13 mouse cellular contexts compared by ENCODE assay signal in genomic region chr6:52169499-52170165, GRCm38 (mm10). TPM values are rescaled to one million over a fixed set of nuclear protein-coding genes. Genes with fewer than 3 reads are reported as not detected.
DNase-seq lines count a peak whose midpoint lies in the region; ATAC-seq and TF ChIP-seq lines count a peak whose summit lies in the region.
"Had no signal": no experiment of that assay in that cellular context is flagged by ENCODE, and none has a peak within 500 bp of the region (broad histone marks: within the 10 kb centered on the region; RNA-seq: fewer than 3 reads in every experiment).

No protein-coding gene starts in this region.

- TF ChIP-seq POLR2A in lung, adult 2 months (IDR thresholded peaks at IDR 0.05; ENCODE audit: borderline replicate concordance, extremely low read depth, low read depth, low read length): no peak

- peaks cover 10% of the 10 kb centered on the region for H3K4me1 ChIP-seq in lung, adult 2 months (ENCODE audit: control insufficient read depth, insufficient read depth, low read length)
- H3K4me1 ChIP-seq in hindbrain, embryonic 11.5 days (replicated peaks; ENCODE audit: control insufficient read depth, insufficient read depth, low read length): peaks cover 8% of the 10 kb centered on the region; the same call in 1 of the 2 replicates
- H3K4me1 ChIP-seq in limb, embryonic 12.5 days (replicated peaks): peaks cover 71% of the 10 kb centered on the region
- peaks cover 28% of the 10 kb centered on the region for H3K4me1 ChIP-seq in stomach, embryonic 16.5 days (ENCODE audit: control insufficient read depth, insufficient read depth, low read length)

- TF ChIP-seq CTCF in lung, adult 2 months (IDR thresholded peaks at IDR 0.05; ENCODE audit: insufficient read depth, low read length): no peak

- peaks cover 45% of the 10 kb centered on the region for H3K27me3 ChIP-seq in hindbrain, embryonic 11.5 days (ENCODE audit: control insufficient read depth, insufficient read depth, low read length)
- peaks cover 69% of the 10 kb centered on the region for H3K27me3 ChIP-seq in limb, embryonic 12.5 days
- no peaks in the 10 kb centered on the region for H3K27me3 ChIP-seq in stomach, embryonic 16.5 days (ENCODE audit: control insufficient read depth, insufficient read depth, low read length)

- no peak for ATAC-seq in hindbrain, embryonic 11.5 days (ENCODE audit: low FRiP score)
- no peak for ATAC-seq in limb, embryonic 12.5 days (ENCODE audit: insufficient number of reproducible peaks, insufficient read depth, low FRiP score, low TSS enrichment, low read depth)
- no peak for ATAC-seq in stomach, embryonic 16.5 days (ENCODE audit: insufficient read depth, low FRiP score)
- ATAC-seq: midbrain, embryonic 15.5 days had no signal

- no peaks in the 10 kb centered on the region for H3K36me3 ChIP-seq in hindbrain, embryonic 11.5 days (ENCODE audit: control insufficient read depth, insufficient read depth, low read length)
- H3K36me3 ChIP-seq in limb, embryonic 12.5 days: peaks cover 14% of the 10 kb centered on the region; the same call in 1 of the 2 replicates
- H3K36me3 ChIP-seq in stomach, embryonic 16.5 days (ENCODE audit: control insufficient read depth, insufficient read depth, low read length): no peaks in the 10 kb centered on the region
- H3K36me3 ChIP-seq: midbrain, embryonic 15.5 days had no signal

- H3K4me3 ChIP-seq in lung, adult 2 months (replicated peaks; ENCODE audit: extremely low read depth, low read depth, low read length): peak overlapping the region; percentile 3
- H3K4me3 ChIP-seq in hindbrain, embryonic 11.5 days (ENCODE audit: low read depth, low read length): peak overlapping the region; percentile 76
- H3K4me3 ChIP-seq in limb, embryonic 12.5 days (replicated peaks): no peak overlapping the region
- peak overlapping the region; percentile 29 for H3K4me3 ChIP-seq in stomach, embryonic 16.5 days (replicated peaks; ENCODE audit: low read length)
- H3K4me3 ChIP-seq: midbrain, embryonic 15.5 days had no signal

- H3K9me3 ChIP-seq in hindbrain, embryonic 11.5 days (ENCODE audit: control insufficient read depth, low read length): no peaks in the 10 kb centered on the region
- no peaks in the 10 kb centered on the region for H3K9me3 ChIP-seq in limb, embryonic 12.5 days
- no peaks in the 10 kb centered on the region for H3K9me3 ChIP-seq in stomach, embryonic 16.5 days (replicated peaks; ENCODE audit: control insufficient read depth, low read length)
- H3K9me3 ChIP-seq: midbrain, embryonic 15.5 days had no signal

- H3K27ac ChIP-seq in hindbrain, embryonic 11.5 days (ENCODE audit: low read depth, low read length): peak overlapping the region; percentile 100
- peak overlapping the region; percentile 60; the same call in 1 of the 2 replicates for H3K27ac ChIP-seq in limb, embryonic 12.5 days
- H3K27ac ChIP-seq in stomach, embryonic 16.5 days (ENCODE audit: low read length): peak overlapping the region; percentile 99
- H3K27ac ChIP-seq: midbrain, embryonic 15.5 days had no signal

- 33% methylated on average over 16 of the region's 16 CpGs for WGBS in lung, adult 2 months
- WGBS in hindbrain, embryonic 11.5 days: 7% methylated on average over 16 of the region's 16 CpGs
- 40% methylated on average over 16 of the region's 16 CpGs for WGBS in limb, embryonic 12.5 days
- WGBS in stomach, embryonic 16.5 days: 23% methylated on average over 16 of the region's 16 CpGs

- H3K9ac ChIP-seq in hindbrain, embryonic 11.5 days (ENCODE audit: low read depth, low read length): peak overlapping the region; percentile 68
- no peak overlapping the region for H3K9ac ChIP-seq in limb, embryonic 12.5 days (replicated peaks)
- peak overlapping the region; percentile 81 for H3K9ac ChIP-seq in stomach, embryonic 16.5 days (ENCODE audit: low read length)
- H3K9ac ChIP-seq: midbrain, embryonic 15.5 days had no signal

- intact Hi-C loops in left cerebral cortex, postnatal 25 days (cut with DNase I): no loop called here

- peak overlapping the region; percentile 88 for H3K4me2 ChIP-seq in hindbrain, embryonic 11.5 days (replicated peaks; ENCODE audit: low read depth, low read length)
- H3K4me2 ChIP-seq in limb, embryonic 12.5 days: 0 out of 2 replicates have a peak overlapping the region, but pooled peaks have one; percentile 28
- H3K4me2 ChIP-seq in stomach, embryonic 16.5 days (ENCODE audit: low read depth, low read length): peak overlapping the region; percentile 65
- H3K4me2 ChIP-seq: midbrain, embryonic 15.5 days had no signal

- DNase-seq in lung, adult 2 months: no peak
- no peak for DNase-seq in lung, postnatal 25 days (ENCODE audit: low spot score)
- DNase-seq in hindbrain, embryonic 11.5 days (ENCODE audit: low spot score): no peak
- DNase-seq in cerebellum, adult 9-11 months: no peak
- DNase-seq in left cerebral cortex, postnatal 25 days (ENCODE audit: low spot score in 2 of 2): no peak
- DNase-seq: gastrocnemius, postnatal 14 days; right cerebral cortex, adult 18-20 months; thymus, postnatal 25 days had no signal

RNA-seq across cellular contexts. Expression of gene Hoxa2, which starts 5.0 kb away (rescaled TPM):
- polyA plus RNA-seq in lung, adult 2 months (2012; rRNA removed): 4.2 and 4.7 TPM in 2 replicates
- 63.7 and 68.1 TPM in 2 replicates for polyA plus RNA-seq in hindbrain, embryonic 11.5 days (2014; fragmentation: Nextera tagmentation; extraction: Ambion mirVana)
- polyA plus RNA-seq in limb, embryonic 12.5 days (2016; fragmentation: Nextera tagmentation; extraction: Ambion mirVana): 1.8 and 2.0 TPM in 2 replicates
- 7.4 and 8.5 TPM in 2 replicates for polyA plus RNA-seq in stomach, embryonic 16.5 days (2015; fragmentation: Nextera tagmentation; extraction: Ambion mirVana)
- total RNA-seq in left cerebral cortex, postnatal 25 days (2021): not detected
- total RNA-seq: layer of hippocampus, postnatal 14 days had no signal
- polyA plus RNA-seq: cortical plate, adult 2 months had no signal

RNA-seq across cellular contexts. Expression of gene 5730596B20Rik, which starts 7.7 kb away (rescaled TPM):
- 0.26 and 0.31 TPM in 2 replicates for polyA plus RNA-seq in lung, adult 2 months (2012; rRNA removed)
- polyA plus RNA-seq in hindbrain, embryonic 11.5 days (2014; fragmentation: Nextera tagmentation; extraction: Ambion mirVana): 4.9 and 5.4 TPM in 2 replicates
- polyA plus RNA-seq in limb, embryonic 12.5 days (2016; fragmentation: Nextera tagmentation; extraction: Ambion mirVana): 0.91 and 0.98 TPM in 2 replicates
- polyA plus RNA-seq in stomach, embryonic 16.5 days (2015; fragmentation: Nextera tagmentation; extraction: Ambion mirVana): 2.1 and 2.6 TPM in 2 replicates
- not detected for total RNA-seq in left cerebral cortex, postnatal 25 days (2021)
- total RNA-seq: layer of hippocampus, postnatal 14 days had no signal
- polyA plus RNA-seq: cortical plate, adult 2 months; midbrain, embryonic 15.5 days had no signal

RNA-seq across cellular contexts. Expression of gene Hoxa1, which starts 11.5 kb away (rescaled TPM):
- polyA plus RNA-seq in lung, adult 2 months (2012; rRNA removed): 1.4 and 1.9 TPM in 2 replicates
- 4.0 and 4.1 TPM in 2 replicates for polyA plus RNA-seq in hindbrain, embryonic 11.5 days (2014; fragmentation: Nextera tagmentation; extraction: Ambion mirVana)
- polyA plus RNA-seq in limb, embryonic 12.5 days (2016; fragmentation: Nextera tagmentation; extraction: Ambion mirVana): 0.58 and 0.70 TPM in 2 replicates
- polyA plus RNA-seq in stomach, embryonic 16.5 days (2015; fragmentation: Nextera tagmentation; extraction: Ambion mirVana): 1.4 and 1.5 TPM in 2 replicates
- not detected for total RNA-seq in left cerebral cortex, postnatal 25 days (2021)
- total RNA-seq: layer of hippocampus, postnatal 14 days had no signal
- polyA plus RNA-seq: cortical plate, adult 2 months had no signal

RNA-seq across cellular contexts. Expression of gene Hoxa4, which starts 21.9 kb away (rescaled TPM):
- polyA plus RNA-seq in lung, adult 2 months (2012; rRNA removed): 5.7 and 8.4 TPM in 2 replicates
- polyA plus RNA-seq in hindbrain, embryonic 11.5 days (2014; fragmentation: Nextera tagmentation; extraction: Ambion mirVana): 11.9 and 12.8 TPM in 2 replicates
- 0.35 and 0.90 TPM in 2 replicates for polyA plus RNA-seq in limb, embryonic 12.5 days (2016; fragmentation: Nextera tagmentation; extraction: Ambion mirVana)
- 2.5 and 2.8 TPM in 2 replicates for polyA plus RNA-seq in stomach, embryonic 16.5 days (2015; fragmentation: Nextera tagmentation; extraction: Ambion mirVana)
- total RNA-seq in left cerebral cortex, postnatal 25 days (2021): not detected
- total RNA-seq: layer of hippocampus, postnatal 14 days had no signal
- polyA plus RNA-seq: cortical plate, adult 2 months; midbrain, embryonic 15.5 days had no signal

RNA-seq across cellular contexts. Expression of gene Hoxa5, which starts 34.8 kb away (rescaled TPM):
- polyA plus RNA-seq in lung, adult 2 months (2012; rRNA removed): 29.1 and 46.9 TPM in 2 replicates
- 23.8 and 39.3 TPM in 2 replicates for polyA plus RNA-seq in hindbrain, embryonic 11.5 days (2014; fragmentation: Nextera tagmentation; extraction: Ambion mirVana)
- 8.2 and 9.2 TPM in 2 replicates for polyA plus RNA-seq in limb, embryonic 12.5 days (2016; fragmentation: Nextera tagmentation; extraction: Ambion mirVana)
- 8.8 and 11.0 TPM in 2 replicates for polyA plus RNA-seq in stomach, embryonic 16.5 days (2015; fragmentation: Nextera tagmentation; extraction: Ambion mirVana)
- not detected for total RNA-seq in left cerebral cortex, postnatal 25 days (2021)
- total RNA-seq: layer of hippocampus, postnatal 14 days had no signal
- polyA plus RNA-seq: cortical plate, adult 2 months; midbrain, embryonic 15.5 days had no signal

Comparison
In these comparisons a context has a peak if more than half of its experiments do, and no peak if none do; other contexts are left out.
1. H3K4me2 ChIP-seq: peak in every context shown above with its lines; median percentile 88 in hindbrain, embryonic 11.5 days; 65 in stomach, embryonic 16.5 days; 28 in limb, embryonic 12.5 days.